Comparison of ENCODE assay signal across 7 mouse cellular contexts in genomic region chr7:60450074-60450603, GRCm38 (mm10).
A peak's percentile ranks its signal among the peaks of the same experiment; 100 is the strongest.
DNase-seq lines count a peak whose midpoint lies in the region; ATAC-seq lines count a peak whose summit lies in the region.
"Not testable (repeated sequence)": the region's sequence is repeated elsewhere in the genome, so short reads cannot be mapped to it uniquely, and the experiment has no call there.

No protein-coding gene starts in this region.

- H3K27me3 ChIP-seq in forebrain, embryonic 16.5 days (replicated peaks; ENCODE audit: control insufficient read depth, insufficient read depth, low read length); hindbrain, embryonic 14.5 days (ENCODE audit: control insufficient read depth, insufficient read depth, low read length); midbrain, embryonic 14.5 days (ENCODE audit: control insufficient read depth, insufficient read depth, low read length): not testable (repeated sequence)

- peak overlapping the region; percentile 23; the same call in 1 of the 2 replicates for H3K4me2 ChIP-seq in forebrain, embryonic 16.5 days (ENCODE audit: low read length)
- H3K4me2 ChIP-seq in hindbrain, embryonic 14.5 days (replicated peaks): peak overlapping the region; percentile 43
- H3K4me2 ChIP-seq in midbrain, embryonic 14.5 days (ENCODE audit: low read length): peak overlapping the region; percentile 37; the same call in 1 of the 2 replicates

- DNase-seq in cerebellum, postnatal 10 days: peak; percentile 0 to 4
- not testable (repeated sequence) for DNase-seq in hindbrain, embryonic 14.5 days (ENCODE audit: low spot score)
- DNase-seq in kidney, postnatal 36 days: peak; percentile 1 to 8
- peak; percentile 5 to 7 for DNase-seq in layer of hippocampus, postnatal 36 days
- DNase-seq in midbrain, embryonic 14.5 days: peak; percentile 44
- DNase-seq in retina, postnatal 1 day: peak; percentile 3

- not testable (repeated sequence) for H3K9ac ChIP-seq in forebrain, embryonic 16.5 days (replicated peaks; ENCODE audit: low read depth, low read length); midbrain, embryonic 14.5 days (replicated peaks; ENCODE audit: low read length)
- 0 out of 2 replicates have a peak overlapping the region, but pooled peaks have one; percentile 36 for H3K9ac ChIP-seq in hindbrain, embryonic 14.5 days

- not testable (repeated sequence) for H3K9me3 ChIP-seq in forebrain, embryonic 16.5 days (ENCODE audit: control insufficient read depth, low read length); hindbrain, embryonic 14.5 days (ENCODE audit: control insufficient read depth, low read length); midbrain, embryonic 14.5 days (ENCODE audit: control insufficient read depth, low read length)

- H3K4me1 ChIP-seq in forebrain, embryonic 16.5 days (replicated peaks; ENCODE audit: control insufficient read depth, insufficient read depth, low read length); hindbrain, embryonic 14.5 days (replicated peaks; ENCODE audit: control insufficient read depth, insufficient read depth, low read length); midbrain, embryonic 14.5 days (ENCODE audit: control insufficient read depth, insufficient read depth, low read length): not testable (repeated sequence)

- H3K36me3 ChIP-seq in forebrain, embryonic 16.5 days (ENCODE audit: control insufficient read depth, insufficient read depth); hindbrain, embryonic 14.5 days (replicated peaks; ENCODE audit: control insufficient read depth, insufficient read depth); midbrain, embryonic 14.5 days (ENCODE audit: control insufficient read depth, insufficient read depth, low read length): not testable (repeated sequence)

- 0 out of 2 replicates have a peak overlapping the region, but pooled peaks have one; percentile 41 for H3K27ac ChIP-seq in forebrain, embryonic 16.5 days (ENCODE audit: low read length)
- H3K27ac ChIP-seq in hindbrain, embryonic 14.5 days: peak overlapping the region; percentile 82
- peak overlapping the region; percentile 84 for H3K27ac ChIP-seq in midbrain, embryonic 14.5 days (replicated peaks; ENCODE audit: low read depth, low read length)

- ATAC-seq in forebrain, embryonic 16.5 days: peak; percentile 78
- ATAC-seq in hindbrain, embryonic 14.5 days (ENCODE audit: low FRiP score): peak; percentile 53; the same call in 1 of the 2 replicates
- peak; percentile 24; the same call in 1 of the 2 replicates for ATAC-seq in midbrain, embryonic 14.5 days (ENCODE audit: low FRiP score, low TSS enrichment)

- not testable (repeated sequence) for H3K4me3 ChIP-seq in forebrain, embryonic 16.5 days (replicated peaks; ENCODE audit: low read length)
- H3K4me3 ChIP-seq in hindbrain, embryonic 14.5 days (replicated peaks; ENCODE audit: low read length): peak overlapping the region; percentile 12; the same call in 1 of the 2 replicates
- 0 out of 2 replicates have a peak overlapping the region, but pooled peaks have one; percentile 5 for H3K4me3 ChIP-seq in midbrain, embryonic 14.5 days (replicated peaks; ENCODE audit: low read depth, low read length)

- WGBS in forebrain, embryonic 16.5 days: 46% methylated on average over 3 of the region's 3 CpGs
- WGBS in hindbrain, embryonic 14.5 days: 63% methylated on average over 3 of the region's 3 CpGs
- 48% methylated on average over 3 of the region's 3 CpGs for WGBS in midbrain, embryonic 14.5 days

Comparison
In these comparisons a context has a peak if more than half of its experiments do, and no peak if none do; other contexts are left out.
1. ATAC-seq: peak in every context shown above with its lines; median percentile 78 in forebrain, embryonic 16.5 days; 53 in hindbrain, embryonic 14.5 days; 24 in midbrain, embryonic 14.5 days.